Mouse (Mus musculus) testis, postnatal 10 days (tissue): ENCODE measurements around the gene Ush1g.
A peak's percentile ranks its signal among the peaks of the same experiment; 100 is the strongest.

Experiments
- DNase-seq: peaks from one replicate; pipeline ENCODE4 v3.0.0; 2021; ENCODE audit warnings: low spot score

Ush1g gene

GRCm38 (mm10) chr11:115321906-115322693, at the start of gene Ush1g:
Gene Ush1g (minus strand): TSS chr11:115322041.
- DNase-seq, result peak; percentile 87

- DNase-seq, result no peak
Measured at GRCm38 (mm10) chr11:115371354-115371753, 49.5 kb upstream of the Ush1g start.

- no peak for DNase-seq
Measured at GRCm38 (mm10) chr11:115370368-115370767, 48.5 kb upstream of the Ush1g start.

GRCm38 (mm10) chr11:115367395-115367944, 45.6 kb upstream of the Ush1g start, which contains the start of gene Hid1:
Gene Hid1 (minus strand): TSS chr11:115367756.
- peak; percentile 85 for DNase-seq

GRCm38 (mm10) chr11:115366706-115367394, 45.0 kb upstream of the Ush1g start:
- DNase-seq, result no peak

GRCm38 (mm10) chr11:115366039-115366705, 44.3 kb upstream of the Ush1g start:
- no peak for DNase-seq

- no peak for DNase-seq
Measured at GRCm38 (mm10) chr11:115364136-115364535, 42.3 kb upstream of the Ush1g start.

- DNase-seq, result no peak
Measured at GRCm38 (mm10) chr11:115359726-115360125, 37.9 kb upstream of the Ush1g start.

- no peak for DNase-seq
Measured at GRCm38 (mm10) chr11:115359293-115359692, 37.5 kb upstream of the Ush1g start.

GRCm38 (mm10) chr11:115358468-115358867, 36.6 kb upstream of the Ush1g start:
- peak; percentile 84 for DNase-seq

GRCm38 (mm10) chr11:115354183-115354582, 32.3 kb upstream of the Ush1g start:
- DNase-seq, result peak; percentile 86

- DNase-seq, result no peak
Measured at GRCm38 (mm10) chr11:115353375-115353774, 31.5 kb upstream of the Ush1g start.

GRCm38 (mm10) chr11:115349976-115350375, 28.1 kb upstream of the Ush1g start:
- no peak for DNase-seq

- DNase-seq, result no peak
Measured at GRCm38 (mm10) chr11:115348681-115349248, 26.9 kb upstream of the Ush1g start.

- no peak for DNase-seq
Measured at GRCm38 (mm10) chr11:115345515-115345914, 23.7 kb upstream of the Ush1g start.

- no peak for DNase-seq
Measured at GRCm38 (mm10) chr11:115344967-115345366, 23.1 kb upstream of the Ush1g start.

GRCm38 (mm10) chr11:115341866-115342265, 20.0 kb upstream of the Ush1g start:
- no peak for DNase-seq

- DNase-seq, result no peak
Measured at GRCm38 (mm10) chr11:115341246-115341645, 19.4 kb upstream of the Ush1g start.

- no peak for DNase-seq
Measured at GRCm38 (mm10) chr11:115337826-115338225, 16.0 kb upstream of the Ush1g start.

- DNase-seq, result no peak
Measured at GRCm38 (mm10) chr11:115337350-115337749, 15.5 kb upstream of the Ush1g start.

- DNase-seq, result no peak
Measured at GRCm38 (mm10) chr11:115336115-115336514, 14.3 kb upstream of the Ush1g start.

- DNase-seq, result no peak
Measured at GRCm38 (mm10) chr11:115335223-115335622, 13.4 kb upstream of the Ush1g start.
